Mouse (Mus musculus) limb, embryonic 11.5 days (tissue): ENCODE measurements around the gene Tmod1. TPM values are rescaled to one million over a fixed set of nuclear protein-coding genes. Genes with fewer than 3 reads are reported as not detected.

Source experiments
- ATAC-seq: fragments of 200-750 bp; cut with Nextera tagmentation; 2 replicates; pipeline ENCODE4 v1.8.0; 2017; ENCODE audit warnings: low read depth; ENCODE audit not compliant: insufficient number of reproducible peaks, low FRiP score, low TSS enrichment
- DNase-seq: peaks from one replicate; pipeline ENCODE4 v3.0.0-alpha.2; 2015; ENCODE audit warnings: low spot score
- H3K27ac ChIP-seq: fragments of 300-500 bp; sonication (generic); replicated peaks from 2 replicates; pipeline ENCODE4 v1.5.1; 2014; ENCODE audit warnings: low read depth, mild to moderate bottlenecking, low read length
- H3K27me3 ChIP-seq: fragments of 300-500 bp; sonication (generic); 2 replicates; pipeline ENCODE4 v1.6.1; 2014; ENCODE audit warnings: mild to moderate bottlenecking, low read length, mixed read lengths; ENCODE audit not compliant: control insufficient read depth, insufficient read depth
- H3K36me3 ChIP-seq: fragments of 300-500 bp; sonication (generic); 2 replicates; pipeline ENCODE4 v1.6.1; 2014; ENCODE audit warnings: mild to moderate bottlenecking, low read length, moderate library complexity, mixed read lengths; ENCODE audit not compliant: control insufficient read depth, insufficient read depth
- H3K4me1 ChIP-seq: fragments of 300-500 bp; sonication (generic); 2 replicates; pipeline ENCODE4 v1.6.1; 2014; ENCODE audit warnings: low read length, mixed read lengths; ENCODE audit not compliant: control insufficient read depth, insufficient read depth
- H3K4me2 ChIP-seq: fragments of 300-500 bp; sonication (generic); 2 replicates; pipeline ENCODE4 v1.6.1; 2014; ENCODE audit warnings: low read depth, mild to moderate bottlenecking, moderate library complexity; ENCODE audit not compliant: severe bottlenecking
- H3K4me3 ChIP-seq: fragments of 300-500 bp; sonication (generic); 2 replicates; pipeline ENCODE4 v1.5.1; 2014; ENCODE audit warnings: low read depth, low read length
- H3K9ac ChIP-seq: fragments of 300-500 bp; sonication (generic); 2 replicates; pipeline ENCODE4 v1.6.1; 2014; ENCODE audit warnings: mild to moderate bottlenecking, low read length
- H3K9me3 ChIP-seq: fragments of 300-500 bp; sonication (generic); 2 replicates; pipeline ENCODE4 v1.6.1; 2016; ENCODE audit warnings: low read length; ENCODE audit not compliant: control insufficient read depth
- WGBS: fragments of 180-500 bp; shearing (Covaris S2); extraction: QIAGEN DNeasy Blood & Tissue Kit; methylation state at CpG from one replicate; pipeline ENCODE4 v1.1.7; 2014; 5-methylcytosine and 5-hydroxymethylcytosine counted together
- polyA plus RNA-seq: library from polyadenylated mRNA; unstranded; fragments of >200 nt; fragmentation: Nextera tagmentation; extraction: Ambion mirVana; gene quantifications from 2 replicates; pipeline ENCODE4 v1.2.1, GENCODE M21; 2014

Gene Tmod1
- polyA plus RNA-seq = 2.1 and 3.5 TPM in 2 replicates

DNA sequence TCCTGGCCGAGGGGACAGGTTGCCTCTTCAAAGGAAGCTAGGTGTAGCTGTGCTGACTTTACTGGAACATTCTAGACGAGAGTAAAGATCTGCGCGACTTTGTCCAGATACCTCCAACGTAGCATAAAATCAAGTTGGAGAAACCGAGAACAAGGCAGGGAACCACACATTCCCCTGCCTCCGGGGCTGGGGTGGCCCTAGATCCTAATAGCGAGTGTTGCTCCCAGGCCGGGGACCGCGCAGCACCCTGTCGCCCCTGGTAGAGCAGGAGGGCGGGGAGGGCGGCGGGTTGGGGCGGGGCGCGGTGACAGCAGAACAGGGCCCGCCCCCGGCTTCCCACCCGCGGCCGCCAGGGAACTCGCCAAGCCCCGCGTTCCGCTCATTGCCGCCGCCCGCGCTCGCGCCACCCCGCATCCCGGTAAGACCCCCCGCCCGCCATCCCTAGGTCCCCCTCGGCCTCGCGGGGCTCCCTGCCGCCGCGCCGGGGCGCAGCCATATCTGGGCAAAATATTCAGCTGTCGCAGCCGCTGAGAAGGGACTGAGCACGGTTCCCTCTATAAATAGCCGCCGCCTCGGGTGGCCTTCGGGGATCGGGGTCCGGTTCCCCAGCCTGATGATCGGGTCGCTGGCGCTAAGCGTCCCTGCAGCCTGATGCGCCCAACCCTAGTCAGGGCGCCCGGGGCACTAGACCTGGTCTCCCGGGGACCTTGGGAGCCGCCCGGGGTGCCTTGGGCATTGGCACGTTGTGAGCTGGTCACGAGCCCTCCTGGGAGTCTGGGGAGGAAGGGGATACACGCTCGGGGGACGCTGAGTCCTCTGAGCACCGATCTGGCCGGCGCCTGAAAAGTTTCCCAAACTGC lies at the start of gene Tmod1:
Tmod1 (plus strand) TSS at position 44 of the 860 bp plus-strand sequence.
- under 1% methylated on average over 59 of the region's 72 CpGs for WGBS
- H3K9me3 ChIP-seq = no peaks in the 10 kb centered on the region
- H3K27ac ChIP-seq = no peak within 1 kb of the TSS
- peak within 1 kb of the TSS; percentile 95 for H3K4me2 ChIP-seq
- H3K27me3 ChIP-seq = peaks cover 35% of the 10 kb centered on the region
- DNase-seq = peak; percentile 68
- peaks cover 10% of the 10 kb centered on the region; the same call in 1 of the 2 replicates for H3K4me1 ChIP-seq
- H3K36me3 ChIP-seq = no peaks in the 10 kb centered on the region
- peak; percentile 54; the same call in 1 of the 2 replicates for ATAC-seq
- H3K4me3 ChIP-seq = peak within 1 kb of the TSS; percentile 55
- peak within 1 kb of the TSS; percentile 47; the same call in 1 of the 2 replicates for H3K9ac ChIP-seq

DNA sequence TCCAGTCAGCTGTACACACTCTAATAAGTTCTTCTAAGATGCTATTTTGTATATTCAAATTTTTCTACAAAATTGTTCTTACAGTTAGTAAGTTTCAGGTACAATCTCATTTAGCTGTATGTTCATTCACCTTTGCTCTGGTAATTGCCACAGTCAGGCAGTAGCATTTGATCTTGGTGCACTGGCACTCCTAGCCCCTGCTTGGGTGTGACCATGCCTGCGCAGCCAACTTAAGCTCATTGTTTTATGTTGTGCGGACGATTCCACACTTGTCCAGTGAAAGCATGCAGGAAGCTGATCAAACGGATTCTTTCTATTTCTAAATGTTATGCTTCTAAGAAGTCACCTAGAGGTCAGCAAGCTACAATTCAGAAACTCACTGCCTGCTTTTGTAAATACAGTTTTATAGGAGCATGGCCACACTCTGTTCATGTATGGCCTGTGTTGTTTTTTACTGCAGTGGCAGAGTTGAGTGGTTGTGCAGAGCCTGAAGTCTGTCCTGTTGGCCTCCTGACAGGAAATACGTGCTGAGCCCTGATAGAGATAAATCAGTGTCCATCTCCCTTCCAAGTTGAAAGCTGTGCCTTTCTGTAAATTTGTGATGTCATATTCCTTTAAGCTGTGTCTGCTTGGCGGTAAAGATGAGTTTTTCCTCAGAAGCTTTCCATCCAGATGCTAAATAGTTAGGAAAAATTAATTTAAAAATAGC lies 48.2 kb upstream of the Tmod1 start:
- no peaks in the 10 kb centered on the region for H3K27me3 ChIP-seq
- ATAC-seq = no peak
- no peaks in the 10 kb centered on the region for H3K9me3 ChIP-seq
- no peak overlapping the region for H3K4me2 ChIP-seq
- H3K4me3 ChIP-seq = no peak overlapping the region
- H3K9ac ChIP-seq = no peak overlapping the region
- no peak for DNase-seq
- H3K4me1 ChIP-seq = no peaks in the 10 kb centered on the region
- 65% methylated on average over 6 of the region's 6 CpGs for WGBS
- H3K27ac ChIP-seq = no peak overlapping the region
- no peaks in the 10 kb centered on the region for H3K36me3 ChIP-seq

GRCm38 (mm10) chr4:45998536-45998935 lies 40.2 kb upstream of the Tmod1 start:
- 77% methylated on average over 4 of the region's 4 CpGs for WGBS
- ATAC-seq = no peak
- no peaks in the 10 kb centered on the region for H3K36me3 ChIP-seq
- H3K9me3 ChIP-seq = no peaks in the 10 kb centered on the region
- H3K27ac ChIP-seq = no peak overlapping the region
- no peaks in the 10 kb centered on the region for H3K27me3 ChIP-seq
- no peak for DNase-seq
- no peak overlapping the region for H3K4me3 ChIP-seq
- no peak overlapping the region for H3K4me2 ChIP-seq
- no peak overlapping the region for H3K9ac ChIP-seq
- H3K4me1 ChIP-seq = no peaks in the 10 kb centered on the region

DNA sequence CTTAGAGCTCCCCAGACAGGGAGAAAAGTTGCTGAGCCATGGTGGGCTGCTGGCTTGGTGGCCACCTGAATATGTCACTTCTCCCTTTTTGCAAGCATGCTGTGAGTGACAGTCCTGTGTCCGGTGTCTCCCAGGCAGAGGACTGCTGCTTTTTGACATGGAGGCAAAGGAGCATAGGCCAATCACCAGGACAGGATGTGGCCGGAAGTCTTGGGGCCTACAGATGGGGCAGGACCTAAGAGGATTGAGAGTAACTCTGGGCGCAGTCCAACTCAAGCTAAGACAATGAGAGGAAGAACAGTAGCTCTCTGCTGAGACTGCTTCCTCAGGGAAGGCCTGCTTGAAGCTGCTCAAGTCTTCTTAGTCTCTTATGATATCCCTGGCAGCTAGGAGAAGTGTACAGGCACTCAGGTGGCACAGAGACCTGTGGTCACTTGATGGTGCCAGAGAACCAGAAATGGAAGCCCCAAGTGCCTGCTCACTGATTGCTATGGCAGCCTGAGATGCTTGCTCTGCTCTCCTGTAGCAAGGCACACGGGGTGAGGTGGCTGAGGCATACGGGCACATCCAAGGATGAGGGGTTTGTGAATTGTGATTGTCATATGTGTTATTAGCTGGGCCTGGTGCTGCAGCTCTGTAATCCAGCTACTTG lies 30.5 kb upstream of the Tmod1 start:
- Histone ChIP-seq H3K36me3 (no peaks in the 10 kb centered on the region; the same call in 1 of the 2 replicates), H3K9me3 (no peaks in the 10 kb centered on the region), H3K9ac (no peak overlapping the region), H3K27ac (no peak overlapping the region), H3K27me3 (no peaks in the 10 kb centered on the region), H3K4me3 (no peak overlapping the region), H3K4me1 (no peaks in the 10 kb centered on the region), H3K4me2 (no peak overlapping the region)
- ATAC-seq = no peak
- WGBS = 85% methylated on average over 5 of the region's 5 CpGs
- no peak for DNase-seq

GRCm38 (mm10) chr4:46011698-46012097 lies 27.0 kb upstream of the Tmod1 start:
- Histone ChIP-seq H3K4me2 (no peak overlapping the region), H3K27ac (no peak overlapping the region), H3K9me3 (no peaks in the 10 kb centered on the region), H3K4me1 (no peaks in the 10 kb centered on the region), H3K9ac (no peak overlapping the region), H3K4me3 (no peak overlapping the region), H3K27me3 (no peaks in the 10 kb centered on the region), H3K36me3 (no peaks in the 10 kb centered on the region; the same call in 1 of the 2 replicates)
- no peak for DNase-seq
- ATAC-seq = no peak
- WGBS = 84% methylated on average over 2 of the region's 2 CpGs

DNA sequence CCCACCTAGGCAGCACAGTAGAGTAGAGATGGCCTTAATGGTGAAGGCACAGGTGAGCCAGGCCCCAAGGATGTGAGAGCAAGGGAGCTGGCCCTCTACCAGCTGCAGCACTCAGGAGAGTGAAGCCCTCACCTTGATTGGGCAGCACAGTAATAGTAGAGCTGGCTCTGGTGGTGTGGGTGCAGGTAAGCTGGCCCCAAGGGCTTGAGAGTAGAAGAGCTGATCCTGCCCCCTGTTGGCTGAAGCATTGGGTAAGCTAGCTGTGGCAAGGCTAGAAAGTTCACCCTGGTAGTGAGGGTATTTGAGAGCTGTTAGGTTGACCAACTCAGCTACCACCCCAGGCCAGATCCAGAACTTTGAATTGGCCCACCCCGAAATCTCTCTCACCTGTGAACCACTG lies 23.1 kb upstream of the Tmod1 start:
- H3K27me3 ChIP-seq = no peaks in the 10 kb centered on the region
- no peak for ATAC-seq
- no peak for DNase-seq
- no peaks in the 10 kb centered on the region for H3K36me3 ChIP-seq
- no peaks in the 10 kb centered on the region for H3K9me3 ChIP-seq
- no peaks in the 10 kb centered on the region for H3K4me1 ChIP-seq
- H3K27ac ChIP-seq = no peak overlapping the region
- 93% methylated on average over 1 of the region's 1 CpGs for WGBS
- H3K9ac ChIP-seq = no peak overlapping the region
- H3K4me2 ChIP-seq = no peak overlapping the region
- H3K4me3 ChIP-seq = no peak overlapping the region

DNA sequence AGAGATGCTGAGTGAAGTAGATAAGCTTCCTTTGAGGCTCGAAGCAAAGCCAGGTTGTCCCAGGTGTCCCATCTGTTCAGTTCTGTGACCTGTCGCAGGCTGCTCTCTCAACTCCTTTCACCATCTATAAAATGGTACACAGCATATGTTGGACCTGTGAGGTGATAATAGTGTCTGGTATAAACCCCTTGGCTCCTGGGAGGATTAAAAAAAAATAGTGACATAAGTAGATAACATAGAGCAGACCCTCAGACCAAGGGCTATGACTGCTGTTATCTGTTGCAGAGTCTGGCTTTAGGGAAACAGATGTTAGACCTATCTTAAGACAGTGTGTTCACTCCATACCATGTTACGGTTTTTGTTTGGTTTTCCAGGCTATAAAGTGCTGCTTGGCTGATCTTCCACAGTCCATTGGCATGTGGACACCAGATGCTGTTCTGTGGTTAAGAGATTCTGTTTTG lies 15.7 kb upstream of the Tmod1 start:
- Histone ChIP-seq H3K4me2 (no peak overlapping the region), H3K9me3 (no peaks in the 10 kb centered on the region), H3K9ac (no peak overlapping the region), H3K27me3 (no peaks in the 10 kb centered on the region), H3K4me3 (no peak overlapping the region), H3K4me1 (peaks cover 3% of the 10 kb centered on the region; the same call in 1 of the 2 replicates), H3K27ac (no peak overlapping the region), H3K36me3 (no peaks in the 10 kb centered on the region)
- 25% methylated on average over 3 of the region's 3 CpGs for WGBS
- no peak for DNase-seq
- no peak for ATAC-seq

DNA sequence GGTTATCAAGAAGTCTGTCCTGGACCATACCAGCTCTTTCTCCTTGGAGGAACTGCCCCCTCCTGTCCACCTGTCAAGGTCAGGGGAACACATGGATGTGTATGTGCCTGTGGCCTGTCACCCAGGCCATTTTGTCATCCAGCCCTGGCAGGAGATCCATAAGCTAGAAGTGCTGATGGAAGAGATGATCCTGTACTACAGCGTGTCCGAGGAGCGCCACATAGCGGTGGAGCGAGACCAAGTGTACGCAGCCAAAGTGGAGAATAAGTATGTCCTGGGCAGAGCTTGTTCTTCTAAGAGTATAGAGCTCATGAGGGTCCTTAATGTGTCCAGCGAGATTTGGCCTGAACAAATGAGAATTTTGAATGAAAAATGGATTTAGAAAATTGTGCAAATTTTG lies 12.8 kb upstream of the Tmod1 start:
- Histone ChIP-seq H3K4me2 (no peak overlapping the region), H3K9ac (no peak overlapping the region), H3K4me1 (peaks cover 3% of the 10 kb centered on the region; the same call in 1 of the 2 replicates), H3K36me3 (no peaks in the 10 kb centered on the region), H3K27me3 (no peaks in the 10 kb centered on the region), H3K9me3 (no peaks in the 10 kb centered on the region), H3K4me3 (no peak overlapping the region), H3K27ac (no peak overlapping the region)
- WGBS = 43% methylated on average over 7 of the region's 7 CpGs
- ATAC-seq (no peak), DNase-seq (peak; percentile 55)
